Mouse (Mus musculus): Measurements from ENCODE around the gene Cp. TPM values are rescaled to one million over a fixed set of nuclear protein-coding genes. Genes with fewer than 3 reads are reported as not detected.
A peak's percentile ranks its signal among the peaks of the same experiment; 100 is the strongest.
"Not testable (repeated sequence)": the region's sequence is repeated elsewhere in the genome, so short reads cannot be mapped to it uniquely, and the experiment has no call there.

The Cp gene
- polyA plus RNA-seq, 1 experiment from 2014 or later: 1.3 TPM

DNA sequence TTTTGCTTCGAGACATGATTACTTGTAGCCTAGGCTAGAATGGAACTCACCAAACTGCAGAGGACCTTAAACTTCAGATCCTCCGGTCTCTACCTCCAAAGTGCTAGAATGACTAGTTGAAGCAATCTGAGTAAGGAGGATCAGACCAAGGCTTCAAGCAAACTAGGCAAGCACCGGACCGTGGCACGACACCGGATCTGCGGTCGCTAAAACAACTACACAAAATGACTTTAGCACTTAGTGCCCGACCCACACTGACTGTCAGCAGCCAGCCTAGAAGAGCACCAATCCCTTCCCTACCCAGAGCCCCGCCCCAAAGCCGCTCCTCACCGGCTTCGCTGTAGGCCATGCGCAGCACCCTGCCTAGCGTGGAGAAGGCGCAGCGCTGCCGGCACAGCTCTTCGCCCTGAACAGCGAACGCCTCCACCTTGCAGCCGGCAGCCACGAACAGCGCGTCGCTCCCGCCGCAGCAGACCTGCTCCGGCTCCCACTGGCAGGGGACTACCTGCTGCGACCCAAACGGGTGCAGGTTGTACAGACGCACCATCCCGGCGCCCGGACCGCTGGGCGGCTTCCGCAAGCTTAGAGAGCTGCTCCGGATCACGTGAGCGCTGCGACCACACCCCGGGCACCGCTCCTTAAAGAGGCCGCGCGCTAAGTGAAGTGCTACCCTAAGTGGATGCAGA is 78.0 kb downstream of the Cp start, which contains the start of gene Hps3:
Gene Hps3, minus strand, starts transcription at position 597 of the 686 bp plus-strand sequence.
- Histone ChIP-seq H3K27ac (peak within 1 kb of the TSS; percentile 69), H3K36me3 (no peaks in the 10 kb centered on the region), H3K27me3 (no peaks in the 10 kb centered on the region), H3K4me3 (peak within 1 kb of the TSS; percentile 95), H3K4me1 (peaks cover 9% of the 10 kb centered on the region), H3K4me2 (peak within 1 kb of the TSS; percentile 70), H3K9ac (peak within 1 kb of the TSS; percentile 44), H3K9me3 (no peaks in the 10 kb centered on the region)
- ATAC-seq (ENCODE audit: insufficient number of reproducible peaks, low FRiP score, low TSS enrichment, low read depth): peak; percentile 98
- WGBS: under 1% methylated on average over 47 of the region's 47 CpGs

- H3K27me3 ChIP-seq: no peaks in the 10 kb centered on the region
- no peak for ATAC-seq (ENCODE audit: insufficient number of reproducible peaks, low FRiP score, low TSS enrichment, low read depth)
- 56% methylated on average over 4 of the region's 4 CpGs for WGBS
- no peak overlapping the region for H3K4me3 ChIP-seq
- peaks cover 9% of the 10 kb centered on the region for H3K4me1 ChIP-seq
- no peaks in the 10 kb centered on the region for H3K36me3 ChIP-seq
- no peak overlapping the region for H3K9ac ChIP-seq
- no peaks in the 10 kb centered on the region for H3K9me3 ChIP-seq
- no peak overlapping the region for H3K4me2 ChIP-seq
- H3K27ac ChIP-seq: no peak overlapping the region
Measured at GRCm38 (mm10) chr3:20036069-20036468, 79.2 kb downstream of the Cp start.

DNA sequence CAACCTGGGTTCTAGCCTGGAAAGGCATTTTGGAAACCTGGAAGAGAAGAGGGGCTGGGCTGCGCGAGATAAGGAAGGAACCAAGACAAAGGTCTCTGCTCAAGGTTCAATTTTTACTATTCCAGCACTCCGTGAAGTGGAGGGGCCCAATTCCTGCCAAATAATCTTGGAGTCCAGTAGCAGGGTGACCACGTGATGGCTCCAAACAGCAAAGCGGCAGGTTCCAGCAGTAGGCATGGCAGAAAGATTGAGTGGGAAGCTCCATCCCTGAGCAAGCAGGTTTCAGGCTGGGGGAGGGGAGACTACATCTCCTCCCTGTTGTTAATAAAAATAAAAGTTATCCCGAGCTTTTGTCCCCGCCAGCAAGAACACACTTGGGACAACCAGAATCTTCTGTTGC is 84.6 kb downstream of the Cp start:
- H3K36me3 ChIP-seq; H3K9me3 ChIP-seq; H3K9ac ChIP-seq; H3K4me1 ChIP-seq; H3K4me2 ChIP-seq; H3K27me3 ChIP-seq; H3K27ac ChIP-seq; H3K4me3 ChIP-seq; ATAC-seq (ENCODE audit: insufficient number of reproducible peaks, low FRiP score, low TSS enrichment, low read depth): not testable (repeated sequence)
- 90% methylated on average over 7 of the region's 7 CpGs for WGBS

GRCm38 (mm10) chr3:20044736-20045135 is 87.9 kb downstream of the Cp start:
- H3K9me3 ChIP-seq; H3K4me2 ChIP-seq; H3K9ac ChIP-seq; H3K4me3 ChIP-seq; ATAC-seq (ENCODE audit: insufficient number of reproducible peaks, low FRiP score, low TSS enrichment, low read depth); H3K27ac ChIP-seq; H3K36me3 ChIP-seq; H3K4me1 ChIP-seq; H3K27me3 ChIP-seq: not testable (repeated sequence)
- WGBS: 65% methylated on average over 3 of the region's 3 CpGs

GRCm38 (mm10) chr3:20057306-20058196 is 100.7 kb downstream of the Cp start, which contains the start of gene Hltf:
Hltf (plus strand) TSS chr3:20057811.
- Histone ChIP-seq H3K4me2 (peak within 1 kb of the TSS; percentile 53), H3K27ac (peak within 1 kb of the TSS; percentile 82), H3K9ac (peak within 1 kb of the TSS; percentile 62), H3K9me3 (no peaks in the 10 kb centered on the region), H3K27me3 (no peaks in the 10 kb centered on the region), H3K36me3 (peaks cover 5% of the 10 kb centered on the region; the same call in 1 of the 2 replicates), H3K4me1 (peaks cover 3% of the 10 kb centered on the region; the same call in 1 of the 2 replicates), H3K4me3 (peak within 1 kb of the TSS; percentile 84)
- peak; percentile 100 for ATAC-seq (ENCODE audit: insufficient number of reproducible peaks, low FRiP score, low TSS enrichment, low read depth)
- WGBS: under 1% methylated on average over 48 of the region's 54 CpGs

DNA sequence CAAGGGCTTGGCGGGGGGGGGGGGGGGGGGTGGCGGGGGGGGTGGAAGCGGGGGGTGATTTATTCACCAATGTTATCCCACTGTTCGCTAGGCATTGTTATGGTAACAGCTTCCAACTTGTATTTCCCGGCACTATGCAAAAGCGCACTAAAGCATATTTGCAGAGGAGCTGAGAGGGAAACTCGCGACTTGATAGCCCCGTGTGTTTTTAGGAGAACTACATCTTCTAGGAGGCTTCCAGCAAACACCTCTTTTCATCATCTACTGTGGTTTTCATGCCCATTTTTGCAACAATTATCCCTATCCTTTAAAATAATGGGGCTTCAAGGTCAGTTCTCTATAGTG is 101.3 kb downstream of the Cp start:
- Histone ChIP-seq H3K36me3 (peaks cover 5% of the 10 kb centered on the region; the same call in 1 of the 2 replicates), H3K9ac (peak overlapping the region; percentile 21; the same call in 1 of the 2 replicates), H3K27ac (peak overlapping the region; percentile 82; the same call in 1 of the 2 replicates), H3K9me3 (no peaks in the 10 kb centered on the region), H3K4me2 (peak overlapping the region; percentile 53), H3K4me3 (peak overlapping the region; percentile 84), H3K4me1 (peaks cover 3% of the 10 kb centered on the region; the same call in 1 of the 2 replicates), H3K27me3 (no peaks in the 10 kb centered on the region)
- WGBS: 0% methylated on average over 8 of the region's 9 CpGs
- no peak for ATAC-seq (ENCODE audit: insufficient number of reproducible peaks, low FRiP score, low TSS enrichment, low read depth)

Other genes with a start within 250 kb of the Cp start
- gene Hps3, start 78.3 kb downstream of the Cp start, polyA plus RNA-seq (2015; fragmentation: Nextera tagmentation; extraction: Ambion mirVana): 8.3 and 9.3 TPM in 2 replicates
- 14.7 and 19.6 TPM in 2 replicates for gene Hltf, start 100.8 kb downstream of the Cp start, polyA plus RNA-seq (2015; fragmentation: Nextera tagmentation; extraction: Ambion mirVana)
- 36.2 and 41.7 TPM in 2 replicates for gene Gyg, start 198.3 kb downstream of the Cp start, polyA plus RNA-seq (2015; fragmentation: Nextera tagmentation; extraction: Ambion mirVana)

Measured in limb, embryonic 15.5 days (tissue).